Mouse (Mus musculus): ENCODE data around the gene Padi6.

The Padi6 gene

DNA sequence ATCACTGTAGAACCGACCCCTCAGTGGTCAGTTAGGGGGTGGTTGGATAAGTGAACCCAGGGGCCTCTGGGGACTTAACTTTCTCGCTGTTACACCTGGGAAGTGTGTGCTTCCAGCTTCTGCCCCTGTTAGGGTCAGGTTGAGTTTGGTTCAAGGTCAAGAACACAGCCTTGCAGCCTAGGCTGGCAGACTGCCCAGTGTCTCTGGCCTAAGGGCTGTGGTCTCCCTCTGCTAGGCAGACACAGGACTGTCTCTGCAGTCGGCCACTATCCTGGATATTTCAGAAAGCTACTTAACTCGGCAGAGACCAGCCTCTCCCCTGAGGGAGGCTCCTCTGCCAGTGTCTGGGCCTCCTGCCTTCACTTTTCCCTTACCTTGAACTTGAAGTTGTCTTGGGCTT is 38.3 kb downstream of the Padi6 start:
- peak; percentile 41 to 52 for DNase-seq

- DNase-seq: no peak
Measured at GRCm38 (mm10) chr4:140703636-140704035, 38.8 kb downstream of the Padi6 start.

- peak; percentile 87 to 93 for DNase-seq
Measured at GRCm38 (mm10) chr4:140702611-140703327, 39.7 kb downstream of the Padi6 start.

- peak; percentile 51 to 64 for DNase-seq
Measured at GRCm38 (mm10) chr4:140701716-140702561, 40.5 kb downstream of the Padi6 start.

GRCm38 (mm10) chr4:140701049-140701715 is 41.3 kb downstream of the Padi6 start:
- DNase-seq: peak; percentile 87 to 91

- no peak for DNase-seq
Measured at GRCm38 (mm10) chr4:140700269-140701018, 42.0 kb downstream of the Padi6 start, which contains the start of gene Rcc2. Gene Rcc2 (plus strand): TSS chr4:140700541.

- DNase-seq: peak; percentile 66 to 78
Measured at GRCm38 (mm10) chr4:140699441-140700127, 42.9 kb downstream of the Padi6 start.

- no peak for DNase-seq
Measured at GRCm38 (mm10) chr4:140695675-140696585, 46.5 kb downstream of the Padi6 start.

GRCm38 (mm10) chr4:140695146-140695545 is 47.3 kb downstream of the Padi6 start:
- no peak for DNase-seq

DNA sequence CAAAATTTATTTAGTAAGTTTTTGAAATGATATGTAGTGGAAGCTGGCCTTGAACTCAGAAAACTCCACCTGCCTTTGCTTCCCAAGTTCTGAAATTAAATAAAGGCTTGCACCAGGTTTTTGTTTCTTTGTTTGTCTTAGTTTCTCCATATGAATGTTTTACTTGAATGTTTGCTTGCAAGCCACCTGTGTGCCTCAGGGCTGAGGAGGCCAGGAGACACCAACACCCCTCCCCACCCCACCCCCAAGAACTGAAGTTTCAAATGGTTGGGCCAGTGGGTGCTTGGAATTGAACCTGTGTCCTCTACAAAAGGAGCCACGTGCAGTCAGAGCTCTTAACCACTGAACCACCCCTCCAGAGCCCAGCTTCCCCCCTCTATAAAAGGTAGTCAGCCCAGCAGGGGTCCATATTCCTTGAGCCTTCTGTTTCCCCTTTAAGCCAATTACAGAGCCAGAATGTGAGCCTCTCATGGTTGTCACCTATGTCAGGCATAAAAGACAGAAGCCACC is 47.8 kb downstream of the Padi6 start:
- no peak for DNase-seq

DNA sequence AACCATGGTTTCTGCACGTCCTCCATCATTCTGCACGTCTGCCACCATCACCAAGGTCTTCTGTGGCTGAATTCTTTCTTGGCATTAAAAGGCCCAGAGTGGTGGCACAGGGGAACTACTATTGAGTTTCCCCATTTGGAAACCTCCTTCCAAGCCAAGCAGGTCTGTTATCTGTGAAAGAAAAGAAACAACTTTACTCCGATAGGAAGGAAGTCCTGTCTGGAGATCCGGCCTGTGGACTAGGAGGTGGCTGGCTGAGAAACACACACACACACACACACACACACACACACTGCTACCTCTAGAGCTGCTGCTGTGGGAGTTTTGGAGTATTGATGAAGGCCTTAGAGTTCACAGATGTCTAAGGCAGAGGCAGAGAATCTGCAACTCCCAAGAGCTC is 48.9 kb downstream of the Padi6 start:
- no peak for DNase-seq

- DNase-seq: no peak
Measured at GRCm38 (mm10) chr4:140691481-140691880, 51.0 kb downstream of the Padi6 start.

DNA sequence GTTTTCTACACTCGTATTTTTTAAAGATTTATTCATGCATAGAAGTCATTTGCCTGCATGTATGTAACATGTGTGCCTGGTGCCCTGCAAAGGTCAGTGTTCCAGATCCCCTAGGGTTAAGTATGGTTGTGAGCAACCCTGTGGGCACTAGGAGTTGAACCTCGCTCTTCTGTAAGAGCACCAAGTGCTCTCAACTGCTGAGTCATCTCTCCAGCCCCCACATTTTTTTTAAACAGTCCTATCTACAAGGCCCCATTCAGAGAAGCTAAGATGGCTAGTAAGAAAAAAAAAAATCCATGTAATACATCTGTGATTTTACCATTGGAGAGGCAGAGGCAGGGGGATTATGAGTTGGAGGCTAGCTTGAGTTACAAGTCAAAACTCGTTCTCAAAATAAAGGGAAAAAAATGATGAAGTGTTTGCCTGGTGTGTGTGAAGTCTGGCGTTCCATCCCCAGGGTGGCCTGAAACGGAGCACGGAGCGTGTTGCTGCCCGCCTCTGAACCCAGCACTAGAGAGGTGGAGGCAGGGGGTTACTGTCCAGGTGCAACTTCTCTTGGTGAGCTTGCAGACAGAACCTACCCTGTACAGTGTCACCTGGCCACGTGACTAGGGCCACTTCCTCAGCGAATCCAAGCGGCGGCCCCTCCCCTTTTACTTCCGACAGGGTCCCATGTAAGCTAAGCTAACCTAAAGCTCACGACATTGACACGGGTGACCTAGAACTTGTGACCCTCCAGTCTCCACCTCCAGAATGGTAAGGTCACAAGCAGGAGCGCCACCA is 52.4 kb downstream of the Padi6 start:
- DNase-seq: no peak

GRCm38 (mm10) chr4:140688826-140689425 is 53.5 kb downstream of the Padi6 start:
- DNase-seq: no peak

GRCm38 (mm10) chr4:140688044-140688825 is 54.2 kb downstream of the Padi6 start:
- peak in 1 of 2 experiments; percentile 52 for DNase-seq

GRCm38 (mm10) chr4:140684881-140685303 is 57.6 kb downstream of the Padi6 start:
- no peak for DNase-seq

GRCm38 (mm10) chr4:140684141-140684871 is 58.1 kb downstream of the Padi6 start:
- DNase-seq: peak; percentile 60 to 70

DNA sequence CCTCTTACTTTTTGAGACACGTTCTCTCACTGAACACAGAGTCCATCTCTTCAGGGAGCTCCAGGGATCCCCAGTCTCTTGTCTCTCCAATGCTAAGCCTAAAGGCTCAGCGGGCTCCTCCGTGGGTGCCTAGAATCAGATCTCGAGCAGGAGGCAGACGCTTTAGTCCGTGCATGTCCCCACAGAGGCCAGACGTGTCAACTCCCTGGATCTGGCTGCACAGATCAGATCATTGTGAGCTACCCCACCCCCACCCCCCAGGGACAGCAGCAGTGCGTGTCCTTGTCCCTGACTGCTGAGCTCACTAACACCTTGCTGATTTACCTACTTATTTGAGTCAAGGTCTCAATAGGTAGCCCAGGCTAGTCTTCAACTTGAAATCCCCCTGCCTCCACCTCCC is 58.8 kb downstream of the Padi6 start:
- no peak for DNase-seq
